Mouse (Mus musculus) lung, postnatal 4 days (tissue): Measurements from ENCODE around the gene Cercam.
"Not testable (repeated sequence)": the region's sequence is repeated elsewhere in the genome, so short reads cannot be mapped to it uniquely, and the experiment has no call there.

ENCODE experiments used
- DNase-seq, 2 experiments: peaks; one replicate each; pipeline ENCODE4 v3.0.0; 2021

The Cercam gene

DNA sequence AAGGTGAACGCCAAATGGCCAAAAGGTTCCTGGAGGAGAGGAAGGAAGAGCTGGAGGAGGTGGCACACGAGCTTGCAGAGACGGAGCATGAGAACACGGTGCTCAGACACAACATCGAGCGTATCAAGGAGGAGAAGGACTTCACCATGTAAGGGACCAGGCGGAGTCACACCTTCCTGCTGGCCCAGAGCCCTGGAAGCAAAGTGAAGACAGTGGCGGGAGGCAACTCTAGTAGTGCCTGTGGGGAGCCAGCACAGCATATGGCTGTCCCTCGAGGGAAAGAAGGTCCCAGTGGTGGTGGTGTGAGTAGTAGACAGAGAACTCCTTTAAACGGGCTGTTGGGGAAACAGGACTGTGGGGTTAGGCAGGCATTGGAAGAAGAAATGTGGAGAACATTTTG is 33.2 kb downstream of the Cercam start:
- DNase-seq: no peak

GRCm38 (mm10) chr2:29908171-29908570 is 39.2 kb downstream of the Cercam start:
- DNase-seq: not testable (repeated sequence)

DNA sequence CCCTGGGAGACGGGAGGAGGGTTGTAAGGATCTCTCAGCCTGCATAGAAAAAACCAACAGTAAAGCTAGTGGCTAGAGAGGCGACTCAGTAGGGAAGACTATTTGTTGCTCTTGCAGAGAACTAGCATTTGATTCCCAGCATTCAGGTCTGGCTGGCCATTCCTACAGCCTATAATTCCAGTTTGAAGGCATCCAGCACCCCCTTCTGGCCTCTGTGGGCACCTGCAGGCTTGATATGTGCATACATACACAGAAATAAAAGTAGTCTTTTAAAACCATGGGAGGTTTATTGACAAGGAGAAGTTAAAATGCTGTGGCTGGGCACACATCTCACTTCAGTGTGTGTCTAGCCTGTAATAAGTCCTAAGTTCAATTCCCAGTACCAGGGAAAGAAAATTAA is 41.1 kb downstream of the Cercam start:
- DNase-seq: peak in 1 of 2 experiments; percentile 11

DNA sequence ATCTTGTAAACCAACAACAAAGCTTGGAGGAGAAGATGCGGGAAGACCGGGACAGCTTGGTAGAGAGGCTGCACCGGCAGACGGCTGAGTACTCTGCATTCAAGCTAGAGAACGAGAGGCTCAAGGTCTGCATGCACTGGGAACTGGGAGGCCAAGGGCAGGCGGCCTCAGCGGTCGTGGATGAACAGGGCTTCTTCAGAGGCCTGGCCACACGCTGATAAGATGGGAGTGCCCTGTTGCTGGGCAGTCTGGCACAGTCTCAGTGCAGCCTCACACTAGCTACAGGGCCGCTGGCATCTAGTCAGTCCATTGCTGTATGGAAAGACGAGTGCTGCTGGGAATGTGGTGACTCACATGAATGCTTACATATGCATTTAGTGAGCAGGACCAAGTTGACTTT is 48.7 kb downstream of the Cercam start:
- no peak for DNase-seq

DNA sequence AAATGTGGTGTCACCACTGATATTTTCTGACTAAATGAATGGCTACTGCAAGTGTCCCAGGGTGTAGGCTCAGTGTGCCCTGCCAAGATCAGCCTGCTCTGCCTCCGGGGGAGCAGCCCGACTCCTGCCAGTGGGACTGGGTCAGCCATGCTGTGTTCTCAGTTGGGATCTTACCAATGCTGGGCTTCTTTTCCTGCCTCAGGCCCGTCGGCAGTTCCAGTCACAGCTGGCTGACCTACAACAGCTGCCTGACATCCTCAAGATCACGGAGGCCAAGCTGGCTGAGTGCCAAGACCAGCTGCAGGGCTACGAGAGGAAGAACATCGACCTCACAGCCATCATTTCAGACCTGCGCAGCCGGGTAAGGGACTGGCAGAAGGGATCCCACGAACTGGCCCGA is 53.0 kb downstream of the Cercam start:
- DNase-seq: peak; percentile 71 to 89

DNA sequence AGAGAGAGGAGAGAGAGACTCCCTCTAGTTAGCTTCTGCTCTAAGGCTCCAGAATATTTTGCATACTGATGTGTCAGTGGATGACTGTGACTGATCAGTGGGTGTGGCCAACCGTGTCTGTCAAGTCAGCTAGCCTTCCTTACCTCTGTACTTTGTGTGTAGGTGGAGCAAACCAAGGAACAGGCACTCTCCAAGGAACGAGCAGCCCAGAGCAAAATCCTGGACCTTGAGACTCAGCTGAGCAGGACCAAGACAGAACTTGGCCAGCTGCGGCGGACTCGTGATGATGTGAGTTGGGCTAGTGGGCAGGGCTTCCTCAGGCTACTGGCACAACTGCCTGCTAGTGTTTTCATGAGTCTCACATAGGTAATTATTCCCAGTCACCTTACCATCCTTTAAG is 57.6 kb downstream of the Cercam start:
- no peak for DNase-seq

GRCm38 (mm10) chr2:29930506-29930905 is 61.5 kb downstream of the Cercam start:
- no peak for DNase-seq

- no peak for DNase-seq
Observed at GRCm38 (mm10) chr2:29931194-29931593, 62.2 kb downstream of the Cercam start.
